Mouse (Mus musculus) embryonic facial prominence, embryonic 14.5 days (tissue): ENCODE measurements around the gene Atp2b2. TPM values are rescaled to one million over a fixed set of nuclear protein-coding genes. Genes with fewer than 3 reads are reported as not detected.
A peak's percentile ranks its signal among the peaks of the same experiment; 100 is the strongest.

ENCODE experiments used
- ATAC-seq: fragments of 200-750 bp; cut with Nextera tagmentation; 2 replicates; pipeline ENCODE4 v1.8.0; 2017; ENCODE audit warnings: low read depth, moderate number of reproducible peaks, moderate TSS enrichment
- DNase-seq: peaks from one replicate; pipeline ENCODE4 v3.0.0-alpha.2; 2015; ENCODE audit warnings: low spot score
- H3K27ac ChIP-seq: fragments of 300-500 bp; sonication (generic); replicated peaks from 2 replicates; pipeline ENCODE4 v1.5.1; 2014; ENCODE audit warnings: low read depth, mild to moderate bottlenecking, low read length, moderate library complexity
- H3K27me3 ChIP-seq: fragments of 300-500 bp; sonication (generic); replicated peaks from 2 replicates; pipeline ENCODE4 v1.6.1; 2014; ENCODE audit warnings: low read length; ENCODE audit not compliant: control insufficient read depth, insufficient read depth
- H3K36me3 ChIP-seq: fragments of 300-500 bp; sonication (generic); 2 replicates; pipeline ENCODE4 v1.6.1; 2014; ENCODE audit warnings: low read length, mixed read lengths; ENCODE audit not compliant: control insufficient read depth, insufficient read depth
- H3K4me1 ChIP-seq: fragments of 300-500 bp; sonication (generic); 2 replicates; pipeline ENCODE4 v1.6.1; 2014; ENCODE audit warnings: antibody characterized with exemption, low read length; ENCODE audit not compliant: control insufficient read depth, insufficient read depth
- H3K4me2 ChIP-seq: fragments of 300-500 bp; sonication (generic); 2 replicates; pipeline ENCODE4 v1.6.1; 2014; ENCODE audit warnings: low read depth, mild to moderate bottlenecking, low read length, moderate library complexity, mixed read lengths
- H3K4me3 ChIP-seq: fragments of 300-500 bp; sonication (generic); 2 replicates; pipeline ENCODE4 v1.5.1; 2014; ENCODE audit warnings: low read depth, mild to moderate bottlenecking, low read length
- H3K9ac ChIP-seq: fragments of 300-500 bp; sonication (generic); 2 replicates; pipeline ENCODE4 v1.6.1; 2014; ENCODE audit warnings: low read depth, mild to moderate bottlenecking, low read length, moderate library complexity, mixed read lengths
- H3K9me3 ChIP-seq: fragments of 300-500 bp; sonication (generic); 2 replicates; pipeline ENCODE4 v1.6.1; 2016; ENCODE audit warnings: low read length; ENCODE audit not compliant: control insufficient read depth
- WGBS: fragments of 180-500 bp; shearing (Covaris S2); extraction: QIAGEN DNeasy Blood & Tissue Kit; methylation state at CpG from one replicate; pipeline ENCODE4 v1.1.7; 2014; 5-methylcytosine and 5-hydroxymethylcytosine counted together
- polyA plus RNA-seq: library from polyadenylated mRNA; unstranded; fragments of >200 nt; fragmentation: Nextera tagmentation; extraction: Ambion mirVana; gene quantifications from 2 replicates; pipeline ENCODE4 v1.2.1, GENCODE M21; 2014

The Atp2b2 gene
- polyA plus RNA-seq, 1 experiment from 2014 or later: 1.4 TPM

DNA sequence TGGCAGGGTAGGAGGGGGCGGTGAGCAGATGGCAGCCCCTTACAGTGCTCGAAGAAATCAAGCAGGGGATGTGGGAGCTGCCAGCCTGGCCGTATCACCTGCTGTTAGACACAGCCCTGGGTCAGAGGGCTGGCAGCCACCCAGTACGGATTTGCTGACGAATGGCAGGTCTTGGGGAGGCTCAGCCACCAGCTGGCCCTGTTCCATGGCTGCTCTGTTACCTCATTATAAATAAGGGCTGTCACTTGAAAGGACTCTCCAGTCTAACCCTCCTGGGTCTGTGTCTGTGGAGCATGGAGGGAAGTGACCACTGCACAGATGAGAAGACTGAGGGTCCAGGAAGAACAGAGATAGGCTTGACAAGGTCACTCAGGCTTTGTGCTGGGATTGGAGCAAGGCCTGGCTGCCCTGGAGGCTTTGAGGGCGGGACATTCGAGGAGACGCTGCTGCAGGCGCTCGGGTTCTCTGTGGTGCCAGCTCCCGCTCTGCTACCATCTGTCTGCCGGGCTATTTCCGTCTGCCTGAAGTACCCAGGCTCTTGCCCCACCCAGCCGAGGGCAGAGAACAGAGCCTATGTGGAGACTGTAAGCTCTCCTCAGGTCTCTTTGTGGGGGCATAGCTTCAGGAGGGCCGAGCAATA is 181.6 kb downstream of the Atp2b2 start:
- H3K4me1 ChIP-seq: no peaks in the 10 kb centered on the region
- no peaks in the 10 kb centered on the region for H3K27me3 ChIP-seq
- no peak overlapping the region for H3K27ac ChIP-seq
- WGBS: 68% methylated on average over 12 of the region's 15 CpGs
- H3K36me3 ChIP-seq: no peaks in the 10 kb centered on the region
- H3K9me3 ChIP-seq: no peaks in the 10 kb centered on the region
- H3K4me3 ChIP-seq: no peak overlapping the region
- ATAC-seq (peak; percentile 49; the same call in 1 of the 2 replicates), DNase-seq (peak; percentile 35)
- no peak overlapping the region for H3K4me2 ChIP-seq
- H3K9ac ChIP-seq: no peak overlapping the region

DNA sequence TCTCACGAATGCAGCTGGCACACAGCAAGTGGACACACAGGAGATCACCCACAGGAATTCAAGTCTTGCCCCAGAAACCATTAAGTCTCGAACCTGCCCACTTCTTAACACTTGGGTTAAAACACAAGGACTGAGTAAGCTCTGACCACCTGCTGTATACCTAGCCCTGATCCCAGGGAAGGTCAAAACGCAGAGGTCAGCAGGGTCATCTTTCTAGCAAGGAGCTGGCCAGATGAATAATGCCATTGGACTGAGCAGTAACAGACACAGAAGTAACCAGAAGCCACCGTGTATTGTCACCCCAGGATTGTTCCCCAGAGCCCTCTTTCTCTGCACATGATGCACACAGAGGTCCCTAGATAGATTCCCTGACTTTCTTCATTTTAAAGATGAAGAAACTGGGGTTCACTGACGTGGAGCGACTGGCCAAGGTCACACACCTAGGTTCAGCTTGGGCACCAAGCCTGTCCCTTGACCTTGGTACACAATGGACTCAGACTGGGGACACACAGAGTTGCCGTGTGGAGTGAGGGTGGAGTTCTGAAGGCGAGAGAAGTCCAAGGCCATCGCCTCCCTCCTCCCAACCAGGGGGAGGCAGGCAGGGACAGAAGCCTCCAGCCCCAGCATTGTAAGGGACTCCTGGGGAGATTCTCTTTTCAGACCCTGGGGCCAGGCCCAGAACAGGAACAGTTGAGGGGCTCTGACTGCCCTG is 182.2 kb downstream of the Atp2b2 start:
- no peaks in the 10 kb centered on the region for H3K27me3 ChIP-seq
- H3K27ac ChIP-seq: no peak overlapping the region
- no peak overlapping the region for H3K9ac ChIP-seq
- ATAC-seq: no peak
- no peak overlapping the region for H3K4me3 ChIP-seq
- 64% methylated on average over 9 of the region's 9 CpGs for WGBS
- H3K4me1 ChIP-seq: no peaks in the 10 kb centered on the region
- no peaks in the 10 kb centered on the region for H3K36me3 ChIP-seq
- no peak for DNase-seq
- H3K4me2 ChIP-seq: no peak overlapping the region
- no peaks in the 10 kb centered on the region for H3K9me3 ChIP-seq

DNA sequence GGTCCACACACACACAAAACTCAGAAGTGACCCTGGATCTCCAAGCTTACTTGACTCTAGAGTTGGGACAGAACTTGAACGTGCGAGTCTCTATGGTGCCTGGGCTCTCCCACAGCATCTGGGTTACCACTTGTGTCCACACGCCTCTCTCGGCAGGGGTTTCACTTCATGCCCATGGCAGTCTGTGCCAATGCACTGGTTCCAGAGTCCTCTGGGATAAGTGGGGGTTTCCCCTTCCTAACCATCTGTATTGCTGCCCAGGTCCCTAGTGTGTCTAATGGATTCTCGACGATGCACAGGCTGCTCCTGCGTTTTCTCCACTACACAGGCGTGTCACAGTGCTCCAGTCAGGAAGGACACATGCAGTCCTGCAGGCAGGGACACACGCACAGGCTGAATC is 184.1 kb downstream of the Atp2b2 start:
- no peaks in the 10 kb centered on the region for H3K27me3 ChIP-seq
- H3K4me2 ChIP-seq: no peak overlapping the region
- no peak overlapping the region for H3K4me3 ChIP-seq
- no peak overlapping the region for H3K9ac ChIP-seq
- no peaks in the 10 kb centered on the region for H3K36me3 ChIP-seq
- no peak for DNase-seq
- ATAC-seq: no peak
- H3K27ac ChIP-seq: no peak overlapping the region
- no peaks in the 10 kb centered on the region for H3K9me3 ChIP-seq
- H3K4me1 ChIP-seq: no peaks in the 10 kb centered on the region
- 83% methylated on average over 9 of the region's 9 CpGs for WGBS

DNA sequence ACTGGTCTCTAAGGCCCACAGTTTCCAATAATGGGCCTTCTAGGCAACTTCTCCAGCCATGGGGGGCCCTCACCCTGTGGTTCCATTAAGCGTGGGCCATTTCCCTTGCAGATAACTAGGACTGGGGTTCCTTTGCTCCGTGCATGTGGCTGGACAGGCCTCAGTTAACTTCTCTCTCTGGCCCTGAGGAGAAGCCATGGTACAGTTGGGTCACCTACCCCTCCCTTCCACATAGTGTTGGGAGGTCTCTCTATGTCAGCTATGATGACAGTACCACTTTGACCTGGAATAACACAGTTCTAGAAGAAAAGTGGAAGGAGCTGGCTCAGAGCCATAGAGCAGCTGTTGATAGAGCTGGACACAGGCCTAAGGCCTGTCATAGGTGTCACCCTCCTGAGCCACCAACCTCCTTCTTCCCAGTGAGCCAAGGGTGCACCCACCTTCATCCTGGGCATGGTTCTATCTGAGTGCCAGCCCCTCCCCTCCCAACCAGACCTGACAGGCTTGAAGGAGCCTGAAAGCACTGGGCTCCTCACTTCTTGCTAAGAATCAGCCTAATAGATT is 185.0 kb downstream of the Atp2b2 start:
- Histone ChIP-seq H3K9me3 (no peaks in the 10 kb centered on the region), H3K4me2 (no peak overlapping the region), H3K9ac (no peak overlapping the region), H3K4me1 (no peaks in the 10 kb centered on the region), H3K36me3 (no peaks in the 10 kb centered on the region), H3K27ac (no peak overlapping the region), H3K4me3 (no peak overlapping the region), H3K27me3 (no peaks in the 10 kb centered on the region)
- no peak for DNase-seq
- no peak for ATAC-seq
- WGBS: 63% methylated on average over 2 of the region's 2 CpGs

DNA sequence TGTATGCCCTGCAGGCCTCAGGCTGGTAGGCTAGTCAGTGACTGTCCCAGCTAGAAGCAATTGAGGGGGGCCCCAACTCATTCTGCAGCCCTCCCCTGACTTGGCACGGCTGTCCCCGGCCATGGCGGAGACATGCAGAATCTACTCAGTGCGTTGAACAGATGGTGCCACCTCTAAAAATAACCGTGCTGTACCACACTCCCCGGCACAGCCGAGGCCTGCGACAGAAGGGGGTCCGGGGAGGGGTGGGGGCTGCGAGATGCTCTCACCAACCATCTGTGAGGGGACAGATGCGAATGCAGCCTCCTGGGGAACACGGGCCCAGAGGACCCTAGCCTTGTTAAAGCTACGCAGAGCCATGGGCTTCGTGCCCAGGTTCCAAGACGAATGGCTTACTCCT is 185.6 kb downstream of the Atp2b2 start:
- Histone ChIP-seq H3K4me1 (no peaks in the 10 kb centered on the region), H3K27ac (no peak overlapping the region), H3K9ac (no peak overlapping the region), H3K4me3 (no peak overlapping the region), H3K36me3 (no peaks in the 10 kb centered on the region), H3K9me3 (no peaks in the 10 kb centered on the region), H3K4me2 (no peak overlapping the region), H3K27me3 (no peaks in the 10 kb centered on the region)
- DNase-seq: peak; percentile 2
- 87% methylated on average over 15 of the region's 15 CpGs for WGBS
- ATAC-seq: peak; percentile 51; the same call in 1 of the 2 replicates

DNA sequence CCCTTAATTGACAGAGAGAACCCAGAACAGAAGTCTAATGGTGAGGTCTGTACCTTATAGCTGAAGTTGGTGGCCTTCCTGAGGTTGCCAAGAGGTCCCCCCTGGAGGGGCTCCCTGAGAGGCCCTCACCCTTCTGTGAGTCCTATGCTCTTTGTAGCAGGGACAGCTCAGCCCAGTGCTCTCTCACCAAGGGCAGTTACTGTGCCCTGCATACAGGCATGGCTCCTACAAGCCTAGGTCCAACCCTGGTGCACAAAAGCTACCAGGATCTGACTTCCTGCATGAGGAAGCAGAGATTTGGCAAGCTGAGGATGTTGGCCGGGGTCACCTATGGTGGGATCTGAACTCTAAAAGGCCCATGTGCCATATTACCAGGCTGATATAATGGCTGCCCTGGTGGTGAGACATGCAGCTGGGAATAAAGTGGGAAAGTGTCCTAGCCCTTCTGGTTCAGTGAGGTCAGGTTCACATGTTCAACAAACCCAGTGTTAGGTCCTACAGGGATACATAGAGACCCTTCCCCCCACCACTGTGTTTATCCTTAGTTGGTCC is 186.2 kb downstream of the Atp2b2 start:
- Histone ChIP-seq H3K27ac (no peak overlapping the region), H3K4me2 (no peak overlapping the region), H3K27me3 (no peaks in the 10 kb centered on the region), H3K9me3 (no peaks in the 10 kb centered on the region), H3K36me3 (no peaks in the 10 kb centered on the region), H3K9ac (no peak overlapping the region), H3K4me1 (no peaks in the 10 kb centered on the region), H3K4me3 (no peak overlapping the region)
- ATAC-seq (no peak), DNase-seq (no peak)
- WGBS: 93% methylated on average over 1 of the region's 1 CpGs

DNA sequence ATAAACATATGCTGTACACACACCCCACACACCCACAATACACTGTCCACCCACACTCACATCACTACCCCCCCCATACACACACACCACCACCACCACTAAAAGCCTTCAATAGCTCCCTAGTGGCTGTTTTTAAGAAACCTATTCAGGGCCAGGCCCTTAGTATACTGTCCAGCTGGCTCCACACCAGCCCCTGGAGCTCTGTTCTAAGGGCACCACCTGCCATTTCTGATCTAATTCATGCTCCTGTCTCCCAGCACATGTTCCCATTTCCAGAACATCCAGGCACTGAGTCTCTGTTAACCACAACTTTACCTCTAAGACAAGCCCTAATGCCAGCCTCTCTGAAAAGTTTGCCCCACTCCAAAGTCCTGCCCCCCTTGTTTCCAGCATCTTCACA is 186.8 kb downstream of the Atp2b2 start:
- H3K4me3 ChIP-seq: no peak overlapping the region
- no peaks in the 10 kb centered on the region for H3K27me3 ChIP-seq
- ATAC-seq (no peak), DNase-seq (no peak)
- H3K4me1 ChIP-seq: no peaks in the 10 kb centered on the region
- no peak overlapping the region for H3K4me2 ChIP-seq
- no peak overlapping the region for H3K9ac ChIP-seq
- H3K36me3 ChIP-seq: no peaks in the 10 kb centered on the region
- H3K27ac ChIP-seq: no peak overlapping the region
- no peaks in the 10 kb centered on the region for H3K9me3 ChIP-seq

DNA sequence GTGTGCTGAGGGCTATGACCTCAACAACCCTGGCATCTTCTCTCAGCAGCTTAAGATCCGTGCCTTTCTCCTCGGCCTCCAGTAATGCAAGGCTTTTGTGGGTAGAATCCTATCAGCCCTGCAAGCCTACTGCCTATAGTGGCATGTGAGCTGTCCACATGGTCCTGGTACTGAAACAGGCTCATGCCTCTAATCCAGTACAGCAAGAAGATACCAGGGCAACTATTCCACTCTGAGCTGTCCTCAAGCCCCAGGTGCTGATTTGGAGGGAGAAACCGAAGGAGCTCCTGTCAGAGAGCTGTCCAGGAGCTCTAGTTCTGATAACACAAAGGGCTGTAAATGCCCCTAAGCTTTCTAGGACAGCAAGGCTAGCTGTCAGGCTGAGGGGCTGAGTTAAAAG is 190.1 kb downstream of the Atp2b2 start:
- H3K36me3 ChIP-seq: no peaks in the 10 kb centered on the region
- H3K27ac ChIP-seq: no peak overlapping the region
- WGBS: 3% methylated on average over 3 of the region's 3 CpGs
- no peaks in the 10 kb centered on the region for H3K9me3 ChIP-seq
- ATAC-seq (peak; percentile 75; the same call in 1 of the 2 replicates), DNase-seq (peak; percentile 95)
- no peak overlapping the region for H3K9ac ChIP-seq
- H3K4me2 ChIP-seq: no peak overlapping the region
- no peaks in the 10 kb centered on the region for H3K27me3 ChIP-seq
- H3K4me1 ChIP-seq: no peaks in the 10 kb centered on the region
- no peak overlapping the region for H3K4me3 ChIP-seq
